Mouse (Mus musculus): ENCODE results near the gene Ranbp6. TPM values are rescaled to one million over a fixed set of nuclear protein-coding genes. Genes with fewer than 3 reads are reported as not detected.

Ranbp6 gene
- polyA plus RNA-seq, 1 experiment from 2014 or later = 6.5 TPM

GRCm38 (mm10) chr19:29844036-29844661, 31.4 kb upstream of the Ranbp6 start:
- no peaks in the 10 kb centered on the region for H3K36me3 ChIP-seq (ENCODE audit: control insufficient read depth, insufficient read depth)
- H3K27ac ChIP-seq (ENCODE audit: low read depth, low read length) = no peak overlapping the region
- WGBS = 73% methylated on average over 12 of the region's 12 CpGs
- H3K4me1 ChIP-seq (replicated peaks; ENCODE audit: control insufficient read depth, insufficient read depth, low read length) = no peaks in the 10 kb centered on the region
- ATAC-seq = no peak
- H3K4me3 ChIP-seq (ENCODE audit: low read depth, low read length) = no peak overlapping the region
- H3K4me2 ChIP-seq (replicated peaks; ENCODE audit: low read depth) = no peak overlapping the region
- TF ChIP-seq CTCF (IDR thresholded peaks at IDR 0.05; ENCODE audit: low read depth) = no peak
- H3K9ac ChIP-seq (ENCODE audit: low read depth, low read length) = no peak overlapping the region
- H3K9me3 ChIP-seq (ENCODE audit: control insufficient read depth) = no peaks in the 10 kb centered on the region
- H3K27me3 ChIP-seq (replicated peaks; ENCODE audit: control insufficient read depth, insufficient read depth, low read length) = no peaks in the 10 kb centered on the region

DNA sequence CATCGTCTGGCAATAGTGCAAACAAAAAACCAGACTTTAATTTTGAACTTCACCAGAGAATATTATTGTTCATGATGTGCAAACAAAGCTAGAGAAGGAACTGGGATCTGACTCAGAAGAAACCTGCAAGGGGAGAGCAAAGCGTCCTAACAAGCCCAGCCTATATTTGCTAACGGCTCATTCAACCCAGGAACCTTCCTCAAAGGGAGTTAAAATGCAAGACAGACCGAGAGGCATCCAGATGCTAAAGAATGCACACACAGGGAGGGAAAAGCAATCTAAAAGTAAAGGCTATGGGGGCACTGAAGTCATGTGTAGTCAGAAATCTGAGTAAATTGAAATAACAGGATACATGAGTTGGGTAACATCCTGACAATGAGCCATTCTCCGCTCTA, 30.9 kb upstream of the Ranbp6 start:
- no peak overlapping the region for H3K9ac ChIP-seq (ENCODE audit: low read depth, low read length)
- no peak overlapping the region for H3K4me2 ChIP-seq (replicated peaks; ENCODE audit: low read depth)
- no peak overlapping the region for H3K4me3 ChIP-seq (ENCODE audit: low read depth, low read length)
- no peak for TF ChIP-seq CTCF (IDR thresholded peaks at IDR 0.05; ENCODE audit: low read depth)
- H3K4me1 ChIP-seq (replicated peaks; ENCODE audit: control insufficient read depth, insufficient read depth, low read length) = no peaks in the 10 kb centered on the region
- 35% methylated on average over 5 of the region's 5 CpGs for WGBS
- H3K27me3 ChIP-seq (replicated peaks; ENCODE audit: control insufficient read depth, insufficient read depth, low read length) = no peaks in the 10 kb centered on the region
- no peaks in the 10 kb centered on the region for H3K36me3 ChIP-seq (ENCODE audit: control insufficient read depth, insufficient read depth)
- no peak for ATAC-seq
- H3K27ac ChIP-seq (ENCODE audit: low read depth, low read length) = no peak overlapping the region
- H3K9me3 ChIP-seq (ENCODE audit: control insufficient read depth) = no peaks in the 10 kb centered on the region

DNA sequence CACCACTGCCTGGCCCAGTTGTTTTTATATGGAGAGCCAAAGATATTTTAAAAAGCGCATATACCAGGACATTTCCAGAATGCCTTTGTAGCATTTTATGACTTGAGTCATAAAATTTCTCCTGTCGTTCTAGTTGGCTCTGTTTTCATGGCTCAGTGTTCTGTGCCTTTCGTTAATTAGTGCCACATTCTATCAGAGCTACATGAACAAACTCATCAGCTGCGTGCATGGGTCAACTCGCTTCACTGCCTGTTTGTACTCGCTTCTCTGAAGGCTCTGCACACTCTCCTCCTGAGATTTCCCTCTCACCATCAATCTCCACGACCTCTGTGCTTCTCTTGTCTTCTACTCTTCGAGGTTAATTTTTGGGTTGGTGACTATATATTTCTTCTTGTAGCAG, 30.2 kb upstream of the Ranbp6 start:
- 53% methylated on average over 8 of the region's 8 CpGs for WGBS
- H3K4me3 ChIP-seq (ENCODE audit: low read depth, low read length) = no peak overlapping the region
- H3K9ac ChIP-seq (ENCODE audit: low read depth, low read length) = no peak overlapping the region
- no peaks in the 10 kb centered on the region for H3K4me1 ChIP-seq (replicated peaks; ENCODE audit: control insufficient read depth, insufficient read depth, low read length)
- no peaks in the 10 kb centered on the region for H3K27me3 ChIP-seq (replicated peaks; ENCODE audit: control insufficient read depth, insufficient read depth, low read length)
- H3K9me3 ChIP-seq (ENCODE audit: control insufficient read depth) = no peaks in the 10 kb centered on the region
- H3K27ac ChIP-seq (ENCODE audit: low read depth, low read length) = no peak overlapping the region
- H3K4me2 ChIP-seq (replicated peaks; ENCODE audit: low read depth) = no peak overlapping the region
- no peak for TF ChIP-seq CTCF (IDR thresholded peaks at IDR 0.05; ENCODE audit: low read depth)
- ATAC-seq = no peak
- no peaks in the 10 kb centered on the region for H3K36me3 ChIP-seq (ENCODE audit: control insufficient read depth, insufficient read depth)

- ATAC-seq = no peak
- WGBS = 77% methylated on average over 4 of the region's 4 CpGs
- no peak overlapping the region for H3K4me2 ChIP-seq (replicated peaks; ENCODE audit: low read depth)
Observed at GRCm38 (mm10) chr19:29840642-29841041, 27.9 kb upstream of the Ranbp6 start.

GRCm38 (mm10) chr19:29838636-29839135, 25.9 kb upstream of the Ranbp6 start:
- WGBS = 80% methylated on average over 3 of the region's 3 CpGs
- no peak for TF ChIP-seq CTCF (IDR thresholded peaks at IDR 0.05; ENCODE audit: low read depth)
- H3K27me3 ChIP-seq (replicated peaks; ENCODE audit: control insufficient read depth, insufficient read depth, low read length) = no peaks in the 10 kb centered on the region
- H3K4me2 ChIP-seq (replicated peaks; ENCODE audit: low read depth) = no peak overlapping the region
- no peaks in the 10 kb centered on the region for H3K9me3 ChIP-seq (ENCODE audit: control insufficient read depth)
- no peak overlapping the region for H3K27ac ChIP-seq (ENCODE audit: low read depth, low read length)
- H3K36me3 ChIP-seq (ENCODE audit: control insufficient read depth, insufficient read depth) = no peaks in the 10 kb centered on the region
- no peak overlapping the region for H3K4me3 ChIP-seq (ENCODE audit: low read depth, low read length)
- no peak overlapping the region for H3K9ac ChIP-seq (ENCODE audit: low read depth, low read length)
- no peak for ATAC-seq
- H3K4me1 ChIP-seq (replicated peaks; ENCODE audit: control insufficient read depth, insufficient read depth, low read length) = no peaks in the 10 kb centered on the region

More at GRCm38 (mm10) chr19:29840642-29841041, 27.9 kb upstream of the Ranbp6 start:
- no peaks in the 10 kb centered on the region for H3K4me1 ChIP-seq (replicated peaks; ENCODE audit: control insufficient read depth, insufficient read depth, low read length)
- H3K9me3 ChIP-seq (ENCODE audit: control insufficient read depth) = no peaks in the 10 kb centered on the region
- H3K9ac ChIP-seq (ENCODE audit: low read depth, low read length) = no peak overlapping the region
- no peaks in the 10 kb centered on the region for H3K27me3 ChIP-seq (replicated peaks; ENCODE audit: control insufficient read depth, insufficient read depth, low read length)
- H3K27ac ChIP-seq (ENCODE audit: low read depth, low read length) = no peak overlapping the region
- no peak for TF ChIP-seq CTCF (IDR thresholded peaks at IDR 0.05; ENCODE audit: low read depth)
- H3K4me3 ChIP-seq (ENCODE audit: low read depth, low read length) = no peak overlapping the region
- H3K36me3 ChIP-seq (ENCODE audit: control insufficient read depth, insufficient read depth) = no peaks in the 10 kb centered on the region

GRCm38 (mm10) chr19:29838171-29838570, 25.4 kb upstream of the Ranbp6 start:
- no peaks in the 10 kb centered on the region for H3K36me3 ChIP-seq (ENCODE audit: control insufficient read depth, insufficient read depth)
- TF ChIP-seq CTCF (IDR thresholded peaks at IDR 0.05; ENCODE audit: low read depth) = no peak
- no peak overlapping the region for H3K4me2 ChIP-seq (replicated peaks; ENCODE audit: low read depth)
- H3K9me3 ChIP-seq (ENCODE audit: control insufficient read depth) = no peaks in the 10 kb centered on the region
- no peak overlapping the region for H3K27ac ChIP-seq (ENCODE audit: low read depth, low read length)
- no peaks in the 10 kb centered on the region for H3K4me1 ChIP-seq (replicated peaks; ENCODE audit: control insufficient read depth, insufficient read depth, low read length)
- H3K4me3 ChIP-seq (ENCODE audit: low read depth, low read length) = no peak overlapping the region
- no peak overlapping the region for H3K9ac ChIP-seq (ENCODE audit: low read depth, low read length)
- no peak for ATAC-seq
- 79% methylated on average over 1 of the region's 1 CpGs for WGBS
- H3K27me3 ChIP-seq (replicated peaks; ENCODE audit: control insufficient read depth, insufficient read depth, low read length) = no peaks in the 10 kb centered on the region
